Mouse (Mus musculus) midbrain, embryonic 14.5 days (tissue): ENCODE measurements around the gene Pnmal2. TPM values are rescaled to one million over a fixed set of nuclear protein-coding genes. Genes with fewer than 3 reads are reported as not detected.
A peak's percentile ranks its signal among the peaks of the same experiment; 100 is the strongest.

Experiments used
- ATAC-seq: fragments of 200-750 bp; cut with Nextera tagmentation; 2 replicates; pipeline ENCODE4 v1.8.0; 2017; ENCODE audit warnings: moderate number of reproducible peaks, moderate library complexity; ENCODE audit not compliant: low FRiP score, low TSS enrichment
- DNase-seq: peaks from one replicate; pipeline ENCODE4 v3.0.0-alpha.2; 2015
- H3K27ac ChIP-seq: fragments of 300-500 bp; sonication (generic); replicated peaks from 2 replicates; pipeline ENCODE4 v1.5.1; 2014; ENCODE audit warnings: mild to moderate bottlenecking, low read depth, low read length, moderate library complexity
- H3K27me3 ChIP-seq: fragments of 300-500 bp; sonication (generic); 2 replicates; pipeline ENCODE4 v1.6.1; 2014; ENCODE audit warnings: low read length, control low read depth, mixed read lengths; ENCODE audit not compliant: control insufficient read depth, insufficient read depth
- H3K36me3 ChIP-seq: fragments of 300-500 bp; sonication (generic); 2 replicates; pipeline ENCODE4 v1.6.1; 2014; ENCODE audit warnings: low read length, control low read depth; ENCODE audit not compliant: control insufficient read depth, insufficient read depth
- H3K4me1 ChIP-seq: fragments of 300-500 bp; sonication (generic); 2 replicates; pipeline ENCODE4 v1.6.1; 2014; ENCODE audit warnings: mild to moderate bottlenecking, antibody characterized with exemption, low read length, control low read depth; ENCODE audit not compliant: control insufficient read depth, insufficient read depth
- H3K4me2 ChIP-seq: fragments of 300-500 bp; sonication (generic); 2 replicates; pipeline ENCODE4 v1.6.1; 2014; ENCODE audit warnings: mild to moderate bottlenecking, low read length, moderate library complexity
- H3K4me3 ChIP-seq: fragments of 300-500 bp; sonication (generic); replicated peaks from 2 replicates; pipeline ENCODE4 v1.5.1; 2014; ENCODE audit warnings: low read depth, low read length
- H3K9ac ChIP-seq: fragments of 300-500 bp; sonication (generic); replicated peaks from 2 replicates; pipeline ENCODE4 v1.6.1; 2014; ENCODE audit warnings: mild to moderate bottlenecking, low read length, moderate library complexity
- H3K9me3 ChIP-seq: fragments of 300-500 bp; sonication (generic); 2 replicates; pipeline ENCODE4 v1.6.1; 2016; ENCODE audit warnings: low read length, control low read depth, mixed read lengths; ENCODE audit not compliant: control insufficient read depth
- WGBS: fragments of 180-500 bp; shearing (Covaris S2); extraction: QIAGEN DNeasy Blood & Tissue Kit; methylation state at CpG from one replicate; pipeline ENCODE4 v1.1.7; 2014; 5-methylcytosine and 5-hydroxymethylcytosine counted together
- polyA plus RNA-seq: library from polyadenylated mRNA; unstranded; fragments of >200 nt; fragmentation: Nextera tagmentation; extraction: Ambion mirVana; gene quantifications from 2 replicates; pipeline ENCODE4 v1.2.1, GENCODE M21; 2014

Gene Pnmal2
- polyA plus RNA-seq, 1 experiment from 2014 or later, result 116 TPM

GRCm38 (mm10) chr7:16914453-16915343, 29.8 kb upstream of the Pnmal2 start:
- ATAC-seq (no peak), DNase-seq (no peak)
- Histone ChIP-seq H3K4me3 (no peak overlapping the region), H3K4me1 (peaks cover 6% of the 10 kb centered on the region), H3K9ac (no peak overlapping the region), H3K4me2 (no peak overlapping the region), H3K27me3 (no peaks in the 10 kb centered on the region), H3K36me3 (peaks cover 65% of the 10 kb centered on the region), H3K9me3 (no peaks in the 10 kb centered on the region), H3K27ac (no peak overlapping the region)
- 84% methylated on average over 18 of the region's 18 CpGs for WGBS

- Histone ChIP-seq H3K4me1 (peaks cover 16% of the 10 kb centered on the region), H3K4me2 (no peak overlapping the region), H3K9me3 (no peaks in the 10 kb centered on the region), H3K9ac (no peak overlapping the region), H3K27ac (no peak overlapping the region), H3K27me3 (no peaks in the 10 kb centered on the region), H3K4me3 (no peak overlapping the region), H3K36me3 (peaks cover 70% of the 10 kb centered on the region)
- DNase-seq (no peak), ATAC-seq (no peak)
- 94% methylated on average over 32 of the region's 32 CpGs for WGBS
These were observed 28.8 kb upstream of the Pnmal2 start for GRCm38 (mm10) chr7:16915461-16916340.

- WGBS, result 85% methylated on average over 30 of the region's 30 CpGs
- Histone ChIP-seq H3K4me3 (no peak overlapping the region), H3K9ac (no peak overlapping the region), H3K4me2 (no peak overlapping the region), H3K27ac (no peak overlapping the region), H3K27me3 (no peaks in the 10 kb centered on the region), H3K4me1 (peaks cover 25% of the 10 kb centered on the region), H3K36me3 (peaks cover 74% of the 10 kb centered on the region), H3K9me3 (no peaks in the 10 kb centered on the region)
- ATAC-seq, result no peak
- no peak for DNase-seq
These were observed 27.9 kb upstream of the Pnmal2 start for GRCm38 (mm10) chr7:16916342-16917265.

- H3K4me1 ChIP-seq, result peaks cover 32% of the 10 kb centered on the region
These were observed 27.0 kb upstream of the Pnmal2 start for GRCm38 (mm10) chr7:16917447-16917846.

GRCm38 (mm10) chr7:16918014-16918413, 26.5 kb upstream of the Pnmal2 start:
- no peak overlapping the region for H3K9ac ChIP-seq
- 76% methylated on average over 9 of the region's 9 CpGs for WGBS

More at GRCm38 (mm10) chr7:16917447-16917846, 27.0 kb upstream of the Pnmal2 start:
- H3K27ac ChIP-seq, result no peak overlapping the region
- H3K4me3 ChIP-seq, result no peak overlapping the region
- no peak for DNase-seq
- no peaks in the 10 kb centered on the region for H3K27me3 ChIP-seq
- no peaks in the 10 kb centered on the region for H3K9me3 ChIP-seq
- no peak overlapping the region for H3K9ac ChIP-seq
- no peak overlapping the region for H3K4me2 ChIP-seq
- H3K36me3 ChIP-seq, result peaks cover 75% of the 10 kb centered on the region
- ATAC-seq, result no peak
- WGBS, result 83% methylated on average over 11 of the region's 11 CpGs

DNA sequence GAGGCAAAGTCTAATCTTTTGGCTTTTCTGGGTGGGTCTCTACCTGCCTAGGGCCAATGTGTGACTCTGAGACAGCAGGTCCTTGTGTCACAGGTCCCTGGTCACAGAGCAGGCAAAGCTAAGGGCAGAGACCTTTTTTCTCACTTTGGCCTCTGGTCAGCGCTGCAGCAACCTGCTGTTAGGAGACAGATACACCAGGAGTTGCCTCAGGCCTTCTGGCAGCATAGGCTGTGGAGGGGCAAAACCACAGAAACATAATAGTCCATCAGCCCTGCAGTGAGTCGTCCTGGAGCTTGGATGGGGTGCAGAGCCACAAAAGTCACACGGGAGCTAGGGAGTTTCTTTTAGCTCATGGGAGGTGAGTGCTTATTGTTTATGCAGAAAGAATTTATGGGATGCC, 25.8 kb upstream of the Pnmal2 start:
- Histone ChIP-seq H3K4me1 (peaks cover 32% of the 10 kb centered on the region), H3K36me3 (peaks cover 69% of the 10 kb centered on the region), H3K27ac (no peak overlapping the region)

More at GRCm38 (mm10) chr7:16918014-16918413, 26.5 kb upstream of the Pnmal2 start:
- Histone ChIP-seq H3K27me3 (no peaks in the 10 kb centered on the region), H3K4me3 (no peak overlapping the region), H3K4me2 (no peak overlapping the region), H3K4me1 (peaks cover 32% of the 10 kb centered on the region), H3K36me3 (peaks cover 74% of the 10 kb centered on the region), H3K27ac (no peak overlapping the region), H3K9me3 (no peaks in the 10 kb centered on the region)
- no peak for ATAC-seq
- no peak for DNase-seq

GRCm38 (mm10) chr7:16919395-16920149, 24.9 kb upstream of the Pnmal2 start:
- no peak for ATAC-seq
- Histone ChIP-seq H3K36me3 (peaks cover 61% of the 10 kb centered on the region), H3K4me2 (peak overlapping the region; percentile 98), H3K27me3 (no peaks in the 10 kb centered on the region), H3K9ac (peak overlapping the region; percentile 40), H3K4me3 (no peak overlapping the region; the same call in 1 of the 2 replicates), H3K27ac (peak overlapping the region; percentile 20; the same call in 1 of the 2 replicates), H3K4me1 (peaks cover 32% of the 10 kb centered on the region), H3K9me3 (no peaks in the 10 kb centered on the region)
- WGBS, result 86% methylated on average over 13 of the region's 13 CpGs
- no peak for DNase-seq

More for the DNA sequence above, 25.8 kb upstream of the Pnmal2 start:
- H3K4me2 ChIP-seq, result no peak overlapping the region
- H3K27me3 ChIP-seq, result no peaks in the 10 kb centered on the region
- DNase-seq (no peak), ATAC-seq (no peak)
- H3K9me3 ChIP-seq, result no peaks in the 10 kb centered on the region
- no peak overlapping the region for H3K4me3 ChIP-seq
- H3K9ac ChIP-seq, result no peak overlapping the region
- 85% methylated on average over 3 of the region's 3 CpGs for WGBS
